Mouse (Mus musculus): ENCODE results near the gene Pced1a.
"Not testable (repeated sequence)": the region's sequence is repeated elsewhere in the genome, so short reads cannot be mapped to it uniquely, and the experiment has no call there.

Pced1a gene

GRCm38 (mm10) chr2:130397186-130397985, 27.1 kb downstream of the Pced1a start, which contains the start of gene Cpxm1:
TSS of gene Cpxm1 (minus strand) at chr2:130397574.
- in situ Hi-C loops (cut with MboI, MseI) = no loop called here

- in situ Hi-C loops (cut with MboI, MseI) = no loop called here
Observed at GRCm38 (mm10) chr2:130395696-130396095, 28.8 kb downstream of the Pced1a start.

GRCm38 (mm10) chr2:130392836-130393235, 31.7 kb downstream of the Pced1a start:
- in situ Hi-C loops (cut with MboI, MseI) = no loop called here

- in situ Hi-C loops (cut with MboI, MseI) = no loop called here
Observed at GRCm38 (mm10) chr2:130390993-130391625, 33.4 kb downstream of the Pced1a start.

GRCm38 (mm10) chr2:130388796-130389195, 35.7 kb downstream of the Pced1a start:
- in situ Hi-C loops (cut with MboI, MseI) = no loop called here

GRCm38 (mm10) chr2:130386212-130386611, 38.3 kb downstream of the Pced1a start:
- in situ Hi-C loops (cut with MboI, MseI) = no loop called here

- in situ Hi-C loops (cut with MboI, MseI) = no loop called here
Observed at GRCm38 (mm10) chr2:130383895-130384294, 40.6 kb downstream of the Pced1a start.

- in situ Hi-C loops (cut with MboI, MseI) = no loop called here
Observed at GRCm38 (mm10) chr2:130383205-130383604, 41.3 kb downstream of the Pced1a start.

GRCm38 (mm10) chr2:130374951-130375350, 49.5 kb downstream of the Pced1a start:
- in situ Hi-C loops (cut with MboI, MseI) = no loop called here

- in situ Hi-C loops (cut with MboI, MseI) = not testable (repeated sequence)
Observed at GRCm38 (mm10) chr2:130373026-130373425, 51.5 kb downstream of the Pced1a start.

- in situ Hi-C loops (cut with MboI, MseI) = no loop called here
Observed at GRCm38 (mm10) chr2:130367386-130367785, 57.1 kb downstream of the Pced1a start.

Measured in T-helper 17 cell (primary cell).